Mouse (Mus musculus) right cerebral cortex, postnatal 10 days (tissue): ENCODE results near the gene H2-Q10.

Source experiments
- DNase-seq, 2 experiments: peaks; one replicate each; pipeline ENCODE4 v3.0.0; 2021; ENCODE audit warnings: low spot score in 2 of 2

H2-Q10 gene

DNA sequence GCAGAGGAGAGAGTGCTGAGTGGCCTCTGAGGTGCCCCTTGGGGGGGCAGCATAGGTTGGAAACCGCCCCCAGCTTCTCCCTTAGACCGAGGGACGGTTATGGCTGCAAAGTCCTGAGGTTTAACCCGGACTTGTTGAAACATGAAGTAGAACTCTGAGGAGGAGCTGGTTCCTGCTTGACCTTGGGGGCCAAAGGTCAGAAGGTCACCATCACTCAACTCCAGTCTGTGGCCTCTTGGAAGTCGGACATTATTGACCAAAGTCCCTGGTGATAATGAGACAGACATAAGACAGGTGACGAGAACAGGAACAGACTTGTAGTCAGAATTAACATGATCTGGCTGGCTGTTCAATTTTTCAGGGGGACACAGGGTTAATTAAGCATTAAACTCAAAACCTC is 44.9 kb downstream of the H2-Q10 start:
- DNase-seq = no peak

DNA sequence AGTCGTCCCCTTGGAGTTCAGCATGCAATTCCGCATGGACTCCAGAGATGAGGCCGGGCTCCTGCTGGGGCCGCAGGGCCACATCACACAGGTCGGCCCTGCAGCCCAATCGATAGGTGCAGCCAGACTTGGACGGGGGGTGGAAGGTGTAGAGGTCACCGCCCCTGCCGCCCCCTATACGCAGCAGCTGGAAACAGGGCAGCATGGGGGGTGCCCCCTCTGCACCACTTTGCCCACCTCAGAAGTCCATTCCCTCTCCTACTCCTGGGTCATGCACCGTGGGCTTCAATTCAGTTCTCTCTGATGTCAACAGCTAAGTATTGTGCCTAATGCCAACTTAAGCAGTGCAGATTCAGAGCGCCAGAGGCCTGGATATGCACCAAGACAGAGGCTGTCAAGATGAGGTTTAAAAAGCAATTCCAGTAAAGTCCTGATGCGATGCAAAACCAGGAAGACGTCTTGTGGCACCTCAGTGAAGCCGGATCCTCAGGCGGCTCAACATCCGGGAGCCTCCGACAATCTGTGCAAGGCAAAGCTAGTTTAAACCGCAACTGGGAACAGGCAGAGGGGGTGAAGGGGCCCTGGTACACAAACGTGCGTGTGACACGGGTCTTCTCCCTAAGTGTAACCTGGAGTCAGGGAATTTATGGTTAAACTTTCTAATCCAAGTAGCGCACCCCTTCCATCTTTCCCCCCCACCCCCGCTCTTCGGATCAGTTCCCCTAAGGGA is 46.2 kb downstream of the H2-Q10 start:
- no peak for DNase-seq

DNA sequence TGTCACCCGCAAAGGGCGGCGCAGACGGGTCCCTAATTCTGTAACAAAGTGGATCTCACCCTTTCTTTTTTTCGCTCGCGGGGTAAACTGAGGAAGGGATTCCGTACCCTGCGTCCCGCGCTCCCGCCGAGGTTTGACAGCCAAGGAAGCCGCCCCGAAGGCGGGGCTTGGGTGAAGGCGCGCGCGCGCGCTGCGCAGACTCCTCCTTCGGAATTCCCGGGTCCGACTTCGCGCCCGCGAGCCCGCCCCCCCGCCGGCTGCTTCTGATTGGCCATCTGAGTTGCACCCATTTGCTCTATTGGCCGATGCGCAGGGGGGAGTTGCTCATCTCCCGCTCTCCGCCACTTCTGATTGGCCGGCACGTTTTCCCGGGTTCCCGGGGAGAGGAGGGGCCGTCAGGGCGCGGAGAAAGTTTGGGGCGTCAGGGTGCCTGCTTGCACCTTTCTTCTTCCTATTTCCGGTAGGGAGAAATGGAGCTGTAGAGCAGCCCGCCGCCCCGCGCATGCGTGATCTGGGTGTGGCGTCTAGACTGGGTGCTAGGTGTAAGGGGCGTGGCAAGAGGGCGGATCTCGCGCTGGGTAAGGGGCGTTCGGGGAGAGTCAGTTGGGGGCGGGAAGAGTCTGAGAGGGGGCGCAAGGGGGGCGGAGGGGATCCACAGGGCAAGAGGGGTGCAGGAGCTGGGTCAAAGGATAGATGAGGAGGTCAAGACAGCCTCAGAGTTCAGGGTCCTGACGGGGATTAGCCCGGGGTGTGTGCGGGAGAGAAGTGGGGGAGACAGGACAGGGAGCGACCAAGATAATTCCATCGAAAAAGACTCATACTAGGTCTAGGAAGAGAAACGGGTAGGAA is 47.0 kb downstream of the H2-Q10 start, which contains the start of the genes Tcf19 and Cchcr1:
TSS of gene Tcf19 (minus strand) at position 173 of the 849 bp plus-strand sequence.
TSS of gene Cchcr1 (plus strand) at position 449 of the 849 bp plus-strand sequence.
- DNase-seq = peak; percentile 98

DNA sequence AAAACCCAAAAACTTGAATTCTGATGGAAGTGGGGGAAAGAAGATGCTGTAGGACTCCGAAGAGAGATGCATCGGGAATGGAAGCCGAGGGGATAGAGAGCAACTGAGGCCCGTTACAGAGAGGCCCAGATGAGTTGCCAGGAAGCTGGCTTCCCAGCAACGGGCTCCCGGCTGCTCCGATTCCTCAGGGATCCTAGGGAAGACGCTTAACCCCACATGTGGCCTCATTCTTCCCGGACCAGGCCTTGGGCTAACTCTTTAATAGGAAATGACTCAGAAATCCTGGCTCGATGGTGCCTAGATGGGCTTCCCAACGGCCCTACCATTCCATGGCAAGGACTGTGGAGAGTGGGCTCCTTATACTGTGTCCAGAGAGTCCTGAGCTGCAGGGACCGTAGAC is 47.6 kb downstream of the H2-Q10 start:
- no peak for DNase-seq
